Mouse (Mus musculus) heart, embryonic 11.5 days (tissue): ENCODE measurements around the gene Mpo. TPM values are rescaled to one million over a fixed set of nuclear protein-coding genes. Genes with fewer than 3 reads are reported as not detected.

Source experiments
- ATAC-seq: fragments of 200-750 bp; cut with Nextera tagmentation; replicated peaks from 2 replicates; pipeline ENCODE4 v1.8.0; 2017; ENCODE audit warnings: moderate library complexity; ENCODE audit not compliant: insufficient number of reproducible peaks, low FRiP score, low TSS enrichment
- H3K27ac ChIP-seq: fragments of 300-500 bp; sonication (generic); 2 replicates; pipeline ENCODE4 v1.5.1; 2014; ENCODE audit warnings: mild to moderate bottlenecking, low read depth, low read length
- H3K27me3 ChIP-seq: fragments of 300-500 bp; sonication (generic); 2 replicates; pipeline ENCODE4 v1.6.1; 2014; ENCODE audit warnings: mild to moderate bottlenecking, low read length, mixed read lengths; ENCODE audit not compliant: control insufficient read depth, insufficient read depth
- H3K36me3 ChIP-seq: fragments of 300-500 bp; sonication (generic); 2 replicates; pipeline ENCODE4 v1.6.1; 2014; ENCODE audit warnings: mild to moderate bottlenecking, low read length, moderate library complexity, mixed read lengths; ENCODE audit not compliant: control insufficient read depth, insufficient read depth
- H3K4me1 ChIP-seq: fragments of 300-500 bp; sonication (generic); 2 replicates; pipeline ENCODE4 v1.6.1; 2014; ENCODE audit warnings: low read length; ENCODE audit not compliant: control insufficient read depth, insufficient read depth
- H3K4me2 ChIP-seq: fragments of 300-500 bp; sonication (generic); 2 replicates; pipeline ENCODE4 v1.6.1; 2014; ENCODE audit warnings: mild to moderate bottlenecking, moderate library complexity
- H3K4me3 ChIP-seq: fragments of 300-500 bp; sonication (generic); 2 replicates; pipeline ENCODE4 v1.5.1; 2014; ENCODE audit warnings: low read depth, low read length
- H3K9ac ChIP-seq: fragments of 300-500 bp; sonication (generic); 2 replicates; pipeline ENCODE4 v1.6.1; 2014; ENCODE audit warnings: mild to moderate bottlenecking, low read depth, low read length, moderate library complexity
- H3K9me3 ChIP-seq: fragments of 300-500 bp; sonication (generic); replicated peaks from 2 replicates; pipeline ENCODE4 v1.6.1; 2016; ENCODE audit warnings: low read length; ENCODE audit not compliant: control insufficient read depth
- WGBS: fragments of 180-500 bp; shearing (Covaris S2); extraction: QIAGEN DNeasy Blood & Tissue Kit; methylation state at CpG from one replicate; pipeline ENCODE4 v1.1.7; 2014; ENCODE audit not compliant: insufficient replicate concordance; 5-methylcytosine and 5-hydroxymethylcytosine counted together
- polyA plus RNA-seq: library from polyadenylated mRNA; unstranded; fragments of >200 nt; fragmentation: Nextera tagmentation; extraction: Ambion mirVana; gene quantifications from 2 replicates; pipeline ENCODE4 v1.2.1, GENCODE M21; 2014

The Mpo gene
- 6.7 and 9.4 TPM in 2 replicates for polyA plus RNA-seq

DNA sequence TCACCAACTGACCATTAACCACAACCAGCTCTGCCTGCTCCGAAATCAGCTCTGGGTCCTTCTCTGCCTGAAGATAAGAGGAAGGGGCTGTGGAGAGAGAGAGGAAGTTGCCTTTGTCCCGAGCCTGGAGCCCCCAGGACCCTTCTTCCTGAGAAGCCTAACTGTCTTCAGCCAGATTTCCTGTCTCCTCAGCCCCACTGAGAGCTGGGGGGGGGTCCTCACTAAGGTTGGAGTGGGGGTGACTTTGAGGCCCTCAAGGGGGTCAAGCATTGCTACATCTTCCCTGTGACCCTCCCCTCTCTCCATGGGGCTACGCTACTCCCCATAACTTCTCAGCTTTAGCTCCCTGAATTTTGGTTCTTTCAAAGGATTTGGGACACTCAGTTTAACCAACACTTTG, at the start of gene Mpo:
Gene Mpo (plus strand): TSS at position 122 of the 400 bp plus-strand sequence.
- Histone ChIP-seq H3K9ac (no peak within 1 kb of the TSS), H3K4me3 (no peak within 1 kb of the TSS), H3K27ac (no peak within 1 kb of the TSS), H3K36me3 (no peaks in the 10 kb centered on the region), H3K4me2 (no peak within 1 kb of the TSS), H3K4me1 (no peaks in the 10 kb centered on the region), H3K27me3 (no peaks in the 10 kb centered on the region), H3K9me3 (no peaks in the 10 kb centered on the region)
- no peak for ATAC-seq
- 43% methylated on average over 3 of the region's 3 CpGs for WGBS

DNA sequence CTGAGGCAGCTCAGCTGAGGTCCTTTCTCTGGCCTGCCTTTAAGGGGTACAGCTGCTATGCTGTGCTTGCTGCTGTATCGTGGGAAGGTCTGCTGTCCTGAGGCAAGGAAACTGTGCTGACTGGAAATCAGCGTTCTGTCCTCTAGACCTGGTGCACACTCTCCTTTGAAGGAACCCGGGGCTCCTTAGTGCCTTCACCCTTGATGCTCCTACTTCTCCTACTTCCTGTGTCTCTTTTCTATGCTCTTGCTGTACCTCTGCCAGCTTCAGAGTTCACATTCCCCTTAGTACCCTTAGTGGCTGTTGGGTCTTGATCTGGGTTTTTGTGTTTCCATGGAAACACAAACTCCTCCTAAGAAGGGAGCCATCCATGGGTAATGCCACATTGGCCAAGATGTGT, 49.7 kb upstream of the Mpo start:
- no peak overlapping the region for H3K9ac ChIP-seq
- no peak for ATAC-seq
- no peak overlapping the region for H3K27ac ChIP-seq
- H3K36me3 ChIP-seq: peaks cover 9% of the 10 kb centered on the region; the same call in 1 of the 2 replicates
- no peak overlapping the region for H3K4me3 ChIP-seq
- no peaks in the 10 kb centered on the region for H3K4me1 ChIP-seq
- H3K4me2 ChIP-seq: no peak overlapping the region
- WGBS: 88% methylated on average over 3 of the region's 3 CpGs
- H3K27me3 ChIP-seq: no peaks in the 10 kb centered on the region
- no peaks in the 10 kb centered on the region for H3K9me3 ChIP-seq

DNA sequence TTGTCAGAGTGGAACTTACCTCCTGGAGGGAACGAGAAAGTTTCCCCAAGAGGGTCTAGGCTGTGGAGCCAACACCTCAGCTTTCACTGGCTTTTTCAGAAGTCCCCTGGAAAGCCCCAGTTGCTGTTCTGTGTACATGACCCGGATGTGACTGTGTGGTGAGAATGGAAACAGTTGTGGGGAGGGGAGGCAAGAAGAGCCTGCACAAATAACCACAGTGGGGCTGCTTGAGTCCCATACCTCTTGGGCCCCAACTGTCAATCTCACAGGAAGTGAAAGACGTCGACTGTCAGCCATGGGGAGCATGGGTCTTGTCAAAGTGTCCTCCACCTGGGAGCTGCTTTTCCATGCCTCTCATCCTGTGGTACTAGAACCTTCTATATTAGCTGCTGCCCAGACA, 48.4 kb upstream of the Mpo start:
- H3K4me2 ChIP-seq: no peak overlapping the region
- H3K36me3 ChIP-seq: peaks cover 7% of the 10 kb centered on the region; the same call in 1 of the 2 replicates
- no peak overlapping the region for H3K27ac ChIP-seq
- ATAC-seq: no peak
- no peak overlapping the region for H3K9ac ChIP-seq
- H3K4me1 ChIP-seq: no peaks in the 10 kb centered on the region
- no peaks in the 10 kb centered on the region for H3K27me3 ChIP-seq
- no peaks in the 10 kb centered on the region for H3K9me3 ChIP-seq
- 74% methylated on average over 4 of the region's 4 CpGs for WGBS
- no peak overlapping the region for H3K4me3 ChIP-seq

DNA sequence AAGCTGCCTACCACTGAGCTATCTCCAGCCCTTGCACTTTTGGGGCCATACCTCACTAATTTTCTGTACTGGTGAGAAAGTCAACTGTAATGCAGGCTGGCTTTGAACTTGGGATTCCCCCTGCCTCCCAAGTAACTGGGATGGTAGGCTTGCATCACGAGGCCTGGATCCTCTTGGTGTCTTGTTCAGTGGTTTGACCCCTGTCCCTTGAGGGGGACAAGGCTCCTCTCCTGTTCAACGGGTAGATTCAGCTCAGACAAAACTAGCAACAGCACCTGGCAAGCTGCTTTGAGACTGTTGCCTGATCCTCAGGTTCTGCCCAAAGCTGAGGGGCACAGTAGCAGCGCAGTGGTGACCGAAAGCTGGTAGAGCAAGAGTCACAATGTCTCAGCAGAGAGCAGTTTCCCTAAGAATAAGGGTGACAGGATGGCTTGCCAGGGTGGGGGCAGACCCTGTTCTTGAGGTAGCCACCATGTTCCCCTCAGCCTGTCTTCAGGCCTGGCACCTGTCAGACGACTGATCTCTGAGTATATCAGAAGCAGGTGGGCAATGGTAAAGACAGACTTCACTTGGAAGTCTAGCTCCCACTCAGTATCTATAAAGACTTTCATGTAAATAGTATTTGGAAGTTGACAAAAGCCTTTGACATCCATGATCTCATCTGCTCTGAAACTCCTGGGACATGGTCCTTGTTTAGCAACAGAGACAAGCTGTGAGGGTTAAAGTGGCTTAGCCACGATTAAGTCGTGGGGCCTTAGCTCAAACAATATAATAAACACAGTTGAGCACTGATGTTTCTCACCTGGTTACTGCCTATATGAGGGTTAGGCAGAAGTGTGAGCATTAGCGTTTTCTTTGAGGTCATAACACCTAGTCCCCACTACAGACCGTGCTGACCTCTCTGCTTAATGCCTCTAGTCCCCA, 47.5 kb upstream of the Mpo start:
- ATAC-seq: no peak
- no peaks in the 10 kb centered on the region for H3K27me3 ChIP-seq
- no peaks in the 10 kb centered on the region for H3K9me3 ChIP-seq
- H3K4me2 ChIP-seq: no peak overlapping the region
- no peak overlapping the region for H3K9ac ChIP-seq
- H3K4me1 ChIP-seq: no peaks in the 10 kb centered on the region; the same call in 1 of the 2 replicates
- no peak overlapping the region for H3K4me3 ChIP-seq
- H3K36me3 ChIP-seq: peaks cover 7% of the 10 kb centered on the region; the same call in 1 of the 2 replicates
- 76% methylated on average over 9 of the region's 9 CpGs for WGBS
- no peak overlapping the region for H3K27ac ChIP-seq

DNA sequence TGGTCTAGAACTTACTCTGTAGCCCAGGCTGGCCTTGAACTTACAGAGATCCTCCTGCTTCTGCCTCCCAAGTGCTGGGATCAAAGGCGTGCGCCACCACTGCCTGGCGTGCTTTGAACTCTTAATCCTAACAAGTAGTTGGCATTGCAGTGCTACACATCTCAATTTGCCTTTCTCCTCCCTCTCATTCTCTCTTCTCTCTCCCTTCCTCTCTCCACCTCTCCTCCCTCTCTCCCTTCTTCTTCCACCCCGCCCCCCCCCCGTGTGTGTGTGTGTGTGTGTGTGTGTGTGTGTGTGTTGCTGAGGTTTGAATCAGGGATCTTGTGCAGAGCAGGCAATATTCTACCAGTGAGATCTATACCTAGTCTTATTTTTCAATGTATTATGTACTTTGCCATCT, 46.1 kb upstream of the Mpo start:
- ATAC-seq: no peak
- Histone ChIP-seq H3K36me3 (peaks cover 7% of the 10 kb centered on the region; the same call in 1 of the 2 replicates), H3K27me3 (no peaks in the 10 kb centered on the region), H3K4me1 (no peaks in the 10 kb centered on the region; the same call in 1 of the 2 replicates), H3K9ac (no peak overlapping the region), H3K4me2 (no peak overlapping the region), H3K4me3 (no peak overlapping the region), H3K9me3 (no peaks in the 10 kb centered on the region), H3K27ac (no peak overlapping the region)
- 91% methylated on average over 4 of the region's 5 CpGs for WGBS

DNA sequence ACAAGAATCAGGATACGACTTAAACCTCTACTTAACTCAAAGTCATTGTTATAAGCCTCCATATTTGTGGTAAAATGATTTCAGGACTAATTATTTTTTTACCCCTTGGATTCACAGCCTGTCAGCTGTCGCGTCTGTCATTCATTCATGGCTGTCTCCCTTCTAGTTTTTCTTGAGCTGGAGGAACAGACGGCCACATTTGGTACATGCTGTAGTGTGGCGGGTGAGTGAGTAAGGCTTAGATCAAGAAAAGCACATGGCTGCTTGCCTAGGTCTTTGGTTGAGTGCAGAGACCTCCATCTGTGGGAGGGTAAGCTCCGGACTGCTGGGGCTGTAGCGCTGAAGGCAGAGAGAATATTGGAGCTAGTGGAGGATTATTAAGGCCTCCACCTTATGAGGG, 45.7 kb upstream of the Mpo start:
- 88% methylated on average over 7 of the region's 7 CpGs for WGBS
- H3K27ac ChIP-seq: peak overlapping the region; percentile 80; the same call in 1 of the 2 replicates
- H3K9ac ChIP-seq: no peak overlapping the region

DNA sequence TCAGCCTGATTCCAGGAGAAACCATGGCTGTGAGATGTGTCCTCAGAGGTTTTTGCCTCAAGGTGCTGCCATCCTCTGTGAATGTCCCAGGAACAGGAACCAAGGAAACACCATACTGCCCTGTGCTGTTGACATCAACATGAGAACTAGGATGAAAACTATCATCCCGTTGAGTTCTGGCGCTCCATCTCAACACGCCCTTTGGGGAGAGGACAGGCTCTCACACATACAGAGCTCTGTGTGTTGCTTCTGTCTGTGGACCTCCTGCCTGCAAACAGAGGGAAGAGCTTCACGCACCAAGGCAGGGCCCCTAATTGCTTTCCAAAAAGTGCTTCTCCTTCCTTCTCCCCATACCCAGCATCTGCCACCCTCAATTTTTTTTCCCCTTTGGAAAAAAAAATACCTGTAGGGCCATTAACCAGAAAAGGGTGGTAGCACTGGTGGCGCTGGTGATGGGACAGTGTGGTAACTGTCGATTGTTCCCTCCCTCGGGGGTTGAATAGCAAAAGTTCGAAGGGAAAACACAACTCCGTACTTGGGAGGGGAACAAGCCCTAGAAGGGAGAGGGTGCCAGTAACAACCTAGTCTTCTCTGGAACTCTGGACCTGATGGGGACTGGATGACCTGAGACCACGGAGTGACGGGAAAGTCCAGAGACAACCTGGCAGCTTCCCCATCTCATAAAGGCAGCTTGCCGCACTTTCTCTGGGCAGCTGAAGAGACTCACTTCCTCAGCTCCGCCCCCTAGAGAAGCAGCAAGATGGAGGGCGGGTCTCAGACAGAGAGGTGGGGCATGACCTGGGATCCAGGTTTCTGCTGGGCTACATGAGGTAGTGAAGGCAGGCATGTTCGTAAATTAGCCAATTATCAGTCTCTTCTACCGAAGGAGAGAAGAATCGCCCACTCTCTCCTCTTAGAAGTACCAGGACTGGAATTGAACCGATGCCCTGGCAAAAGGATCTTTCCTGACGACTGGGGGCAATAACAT, 45.0 kb upstream of the Mpo start:
- H3K9ac ChIP-seq: peak overlapping the region; percentile 50; the same call in 1 of the 2 replicates
- no peaks in the 10 kb centered on the region for H3K9me3 ChIP-seq
- WGBS: 29% methylated on average over 19 of the region's 19 CpGs
- peak overlapping the region; percentile 30 for H3K4me2 ChIP-seq
- no peaks in the 10 kb centered on the region for H3K27me3 ChIP-seq
- ATAC-seq: peak; percentile 68; the same call in 1 of the 2 replicates
- H3K27ac ChIP-seq: peak overlapping the region; percentile 80
- H3K4me1 ChIP-seq: no peaks in the 10 kb centered on the region; the same call in 1 of the 2 replicates
- no peak overlapping the region for H3K4me3 ChIP-seq
- H3K36me3 ChIP-seq: peaks cover 7% of the 10 kb centered on the region; the same call in 1 of the 2 replicates

More for the DNA sequence above, 45.7 kb upstream of the Mpo start:
- Histone ChIP-seq H3K27me3 (no peaks in the 10 kb centered on the region), H3K4me1 (no peaks in the 10 kb centered on the region; the same call in 1 of the 2 replicates), H3K4me3 (no peak overlapping the region), H3K4me2 (no peak overlapping the region), H3K36me3 (peaks cover 7% of the 10 kb centered on the region; the same call in 1 of the 2 replicates), H3K9me3 (no peaks in the 10 kb centered on the region)
- ATAC-seq: no peak
